Mouse (Mus musculus) ovary, adult 18-20 months (tissue): Measurements from ENCODE around the gene Pou3f3.

Source experiments
- DNase-seq: peaks from one replicate; pipeline ENCODE4 v3.0.0; 2022; ENCODE audit warnings: low spot score, mixed read lengths

The Pou3f3 gene

DNA sequence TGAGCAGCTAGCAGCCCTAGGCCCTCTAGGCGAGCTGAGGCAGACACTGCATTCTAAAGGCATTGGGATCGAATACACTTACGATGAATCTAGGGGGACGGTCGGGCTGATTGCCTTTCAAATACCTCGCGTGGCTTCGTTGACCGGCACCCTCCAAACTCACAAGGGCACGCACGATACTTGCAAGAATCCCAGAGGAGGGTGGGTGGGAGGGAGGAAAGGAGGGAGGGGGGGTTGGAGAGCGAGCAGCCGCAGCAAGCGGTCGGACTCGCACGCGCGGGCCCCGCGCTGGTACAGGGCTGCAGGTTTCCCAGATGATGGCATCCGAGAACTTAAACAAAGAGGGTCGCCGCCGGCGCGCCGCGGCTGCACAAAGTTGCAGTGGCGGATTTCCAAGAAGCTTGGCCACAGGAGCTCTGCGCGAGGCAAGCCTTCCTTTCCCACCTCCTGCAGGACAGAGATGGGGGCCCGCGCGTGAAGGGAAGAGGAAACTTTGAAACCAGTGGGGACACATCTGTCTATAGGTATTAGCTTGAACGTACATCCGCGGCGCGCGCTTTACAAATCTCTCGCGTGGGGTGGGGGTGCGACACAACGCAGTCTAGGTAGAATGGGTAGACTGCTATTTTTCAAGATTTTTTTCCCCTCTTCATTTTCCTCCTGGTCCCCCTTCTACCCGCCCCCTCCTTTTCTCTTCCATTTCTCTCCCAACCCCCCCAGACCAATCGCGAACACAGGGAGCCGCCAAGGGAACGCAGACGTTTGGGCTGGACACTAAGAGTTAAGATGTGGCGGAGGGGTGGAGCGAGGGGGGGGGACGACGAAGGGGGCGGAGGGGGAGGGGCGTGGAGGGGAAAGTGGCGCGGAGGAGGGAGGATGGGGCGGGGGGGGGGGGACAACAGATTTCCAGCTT is 647 bp upstream of the Pou3f3 start:
- DNase-seq: no peak

DNA sequence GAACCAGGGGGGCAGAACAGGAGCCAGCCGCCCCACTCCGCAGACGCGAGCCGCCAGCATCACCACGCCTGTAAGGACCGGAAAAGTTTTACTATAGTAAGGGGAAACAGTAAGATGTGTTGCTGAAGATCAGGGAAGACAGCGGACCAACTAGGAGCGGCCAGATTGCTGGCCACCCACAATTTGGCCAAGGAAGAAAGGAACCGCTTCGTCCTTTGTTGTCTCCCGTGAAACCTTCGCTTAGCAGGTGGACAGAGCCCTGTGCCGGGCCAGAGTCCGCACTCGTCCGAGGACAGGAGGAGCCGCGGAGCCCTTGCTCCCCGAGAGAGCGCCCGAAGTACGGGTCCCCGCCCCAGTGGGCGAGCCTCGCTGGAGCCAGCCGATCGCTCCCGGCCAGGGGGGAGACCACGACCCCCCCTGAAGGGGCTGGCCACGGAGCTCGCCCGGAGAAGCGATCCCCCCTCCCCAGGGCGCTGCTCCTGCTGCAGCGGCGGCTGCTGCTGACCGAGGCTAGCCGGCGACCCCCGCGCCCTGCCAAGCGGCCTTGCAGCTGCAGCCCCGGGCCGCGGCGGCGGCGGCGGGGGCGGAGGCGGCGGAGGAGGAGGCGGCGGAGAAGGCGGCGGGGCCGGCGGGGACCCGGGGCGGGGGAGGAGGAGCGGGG is 933 bp downstream of the Pou3f3 start:
- DNase-seq: no peak

DNA sequence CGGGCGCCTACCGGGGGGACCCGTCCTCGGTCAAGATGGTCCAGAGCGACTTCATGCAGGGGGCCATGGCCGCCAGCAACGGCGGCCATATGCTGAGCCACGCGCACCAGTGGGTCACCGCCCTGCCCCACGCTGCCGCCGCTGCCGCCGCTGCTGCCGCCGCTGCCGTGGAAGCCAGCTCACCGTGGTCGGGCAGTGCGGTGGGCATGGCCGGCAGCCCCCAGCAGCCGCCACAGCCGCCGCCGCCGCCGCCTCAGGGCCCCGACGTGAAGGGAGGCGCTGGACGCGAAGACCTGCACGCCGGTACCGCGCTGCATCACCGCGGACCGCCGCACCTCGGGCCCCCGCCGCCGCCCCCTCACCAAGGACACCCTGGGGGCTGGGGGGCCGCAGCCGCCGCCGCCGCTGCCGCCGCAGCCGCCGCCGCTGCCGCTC is 1.8 kb downstream of the Pou3f3 start:
- no peak for DNase-seq

DNA sequence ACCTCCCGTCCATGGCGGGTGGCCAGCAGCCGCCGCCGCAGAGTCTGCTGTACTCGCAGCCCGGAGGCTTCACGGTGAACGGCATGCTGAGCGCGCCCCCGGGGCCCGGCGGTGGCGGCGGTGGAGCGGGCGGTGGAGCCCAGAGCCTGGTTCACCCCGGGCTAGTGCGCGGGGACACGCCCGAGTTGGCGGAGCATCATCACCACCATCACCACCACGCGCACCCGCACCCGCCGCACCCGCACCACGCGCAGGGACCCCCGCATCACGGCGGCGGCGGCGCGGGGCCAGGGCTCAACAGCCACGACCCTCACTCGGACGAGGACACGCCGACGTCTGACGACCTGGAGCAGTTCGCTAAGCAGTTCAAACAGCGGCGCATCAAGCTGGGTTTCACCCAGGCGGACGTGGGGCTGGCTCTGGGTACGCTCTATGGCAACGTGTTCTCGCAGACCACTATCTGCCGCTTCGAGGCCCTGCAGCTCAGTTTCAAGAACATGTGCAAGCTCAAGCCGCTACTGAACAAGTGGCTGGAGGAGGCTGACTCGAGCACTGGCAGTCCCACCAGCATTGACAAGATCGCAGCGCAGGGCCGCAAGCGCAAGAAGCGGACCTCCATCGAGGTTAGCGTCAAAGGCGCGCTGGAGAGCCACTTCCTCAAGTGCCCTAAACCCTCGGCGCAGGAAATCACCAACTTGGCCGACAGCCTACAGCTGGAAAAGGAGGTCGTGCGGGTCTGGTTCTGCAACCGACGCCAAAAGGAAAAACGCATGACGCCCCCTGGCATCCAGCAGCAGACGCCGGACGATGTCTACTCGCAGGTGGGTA is 2.4 kb downstream of the Pou3f3 start:
- no peak for DNase-seq

DNA sequence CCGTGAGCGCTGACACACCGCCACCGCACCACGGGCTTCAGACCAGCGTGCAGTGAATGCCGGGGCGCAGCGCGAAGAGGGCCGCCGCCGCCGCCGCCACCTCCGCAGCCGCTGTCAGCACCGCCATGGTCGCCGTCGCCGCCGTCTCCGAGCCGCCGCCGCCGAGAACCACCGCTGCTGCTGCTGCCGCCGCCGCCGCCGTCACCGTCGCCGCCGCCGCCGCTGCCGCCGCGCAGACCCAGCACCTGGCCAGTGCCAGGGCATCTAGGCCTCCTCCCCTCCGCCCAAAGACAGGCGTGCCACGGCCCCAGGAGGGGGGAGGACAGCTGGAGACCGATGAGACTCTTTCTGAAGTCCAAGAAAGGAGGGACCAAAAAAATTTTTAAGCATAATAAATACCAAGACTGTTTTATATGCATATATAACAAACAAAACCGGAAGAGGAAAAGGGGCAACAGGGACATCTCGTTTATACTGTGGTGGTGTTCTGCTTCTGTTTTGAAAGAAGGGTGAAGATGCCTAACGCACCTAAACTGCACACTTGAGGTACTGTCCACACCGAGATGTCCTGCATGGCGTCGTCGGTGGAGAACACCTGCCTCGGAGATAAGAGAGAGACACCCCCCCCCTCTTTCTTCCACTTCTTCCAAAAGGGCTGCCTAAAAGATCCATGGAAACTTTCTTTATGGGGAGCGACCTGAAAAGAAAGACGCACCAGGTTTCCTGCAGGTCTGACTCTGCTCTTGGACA is 3.2 kb downstream of the Pou3f3 start:
- DNase-seq: no peak

DNA sequence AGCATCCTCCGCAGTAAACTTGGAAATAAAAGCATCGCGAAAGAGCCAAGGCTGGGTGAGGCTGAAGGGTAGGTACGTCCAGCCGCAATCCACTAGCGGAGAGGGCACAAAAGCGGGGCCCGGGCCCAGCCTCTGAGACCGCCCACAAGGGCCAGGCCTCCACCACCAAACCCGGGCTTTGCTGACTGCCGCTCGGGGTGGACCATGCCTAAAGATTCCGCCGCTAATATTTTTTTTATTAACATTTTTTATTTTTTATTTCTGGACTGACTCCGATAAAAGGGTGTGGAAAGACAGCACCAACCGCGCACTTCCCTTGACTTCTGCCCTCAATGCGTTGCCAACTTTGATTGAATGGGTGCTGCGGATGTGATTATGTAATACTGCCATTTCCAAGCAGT is 3.9 kb downstream of the Pou3f3 start:
- no peak for DNase-seq

DNA sequence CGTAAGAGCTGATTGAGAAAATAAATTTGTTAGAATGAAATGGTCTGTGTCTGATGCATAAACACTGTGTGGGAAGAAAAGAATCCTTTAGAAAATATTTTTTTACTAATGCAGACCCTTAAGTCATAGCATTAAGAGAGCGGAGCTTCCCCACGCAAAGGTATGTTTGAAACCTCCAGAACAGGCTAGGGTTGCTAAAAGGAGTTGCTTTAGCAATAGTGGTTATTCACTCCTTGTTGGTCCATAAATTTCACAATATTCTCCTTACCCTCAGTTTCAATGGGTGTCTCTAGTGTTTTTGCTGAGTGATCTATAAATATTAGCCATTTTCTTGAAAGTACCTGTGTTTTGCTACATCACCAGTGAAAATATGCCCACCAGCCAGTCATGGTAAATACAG is 4.6 kb downstream of the Pou3f3 start:
- no peak for DNase-seq

DNA sequence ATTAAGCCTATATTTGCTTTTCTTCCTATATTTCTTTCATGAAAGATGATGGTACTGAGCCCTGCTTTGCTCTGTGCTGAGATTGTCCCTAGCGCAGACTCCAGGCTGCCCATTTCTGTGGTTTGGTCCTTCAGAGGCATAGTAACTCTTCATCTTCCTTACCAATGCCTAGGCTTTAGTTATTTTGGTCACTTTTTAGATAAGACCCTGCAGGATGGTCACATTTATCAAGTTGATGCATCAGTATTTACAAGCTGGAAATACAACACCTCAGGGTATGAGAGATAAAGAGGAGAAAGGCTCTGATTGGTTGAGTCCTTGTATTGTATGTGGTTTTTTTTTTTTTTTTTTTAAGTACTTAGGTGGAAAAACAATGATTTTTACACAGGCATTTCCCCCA is 5.2 kb downstream of the Pou3f3 start:
- no peak for DNase-seq

DNA sequence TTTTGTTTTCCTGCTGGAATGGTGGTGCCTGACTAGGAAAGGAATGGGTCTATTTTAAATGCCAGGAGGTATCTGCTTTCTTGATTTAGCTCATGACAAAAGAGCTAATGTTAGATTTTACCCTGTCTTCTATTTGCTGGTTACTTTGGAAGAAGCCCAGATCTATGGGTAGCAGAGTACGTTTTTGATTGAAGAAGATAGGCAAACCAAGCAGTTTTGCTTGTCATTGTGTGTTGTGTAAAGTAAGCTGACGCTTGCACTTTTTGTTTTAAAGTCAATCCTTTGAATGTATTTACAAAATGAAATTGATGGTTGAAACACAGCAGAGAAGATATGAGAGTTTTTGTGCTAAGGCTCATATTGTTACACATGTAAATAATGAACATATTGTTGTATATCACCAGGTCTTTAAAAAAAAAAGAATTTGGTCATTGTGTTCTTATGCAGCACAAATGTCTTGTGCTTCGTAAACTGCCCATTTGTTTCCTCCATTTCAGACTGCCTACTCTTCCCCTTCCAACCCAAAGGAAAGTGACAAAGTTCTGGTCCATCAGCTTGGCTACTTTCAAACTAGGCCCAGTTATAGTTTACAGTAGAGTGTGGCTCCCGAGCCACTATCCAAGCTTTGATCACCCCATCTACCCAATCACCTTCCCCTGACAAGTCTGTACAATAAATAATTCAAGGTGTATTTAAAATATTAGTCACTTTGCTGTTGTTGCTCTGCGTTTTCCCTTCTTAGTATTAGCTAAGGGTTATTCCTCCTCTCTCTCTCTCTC is 6.5 kb downstream of the Pou3f3 start:
- DNase-seq: no peak

DNA sequence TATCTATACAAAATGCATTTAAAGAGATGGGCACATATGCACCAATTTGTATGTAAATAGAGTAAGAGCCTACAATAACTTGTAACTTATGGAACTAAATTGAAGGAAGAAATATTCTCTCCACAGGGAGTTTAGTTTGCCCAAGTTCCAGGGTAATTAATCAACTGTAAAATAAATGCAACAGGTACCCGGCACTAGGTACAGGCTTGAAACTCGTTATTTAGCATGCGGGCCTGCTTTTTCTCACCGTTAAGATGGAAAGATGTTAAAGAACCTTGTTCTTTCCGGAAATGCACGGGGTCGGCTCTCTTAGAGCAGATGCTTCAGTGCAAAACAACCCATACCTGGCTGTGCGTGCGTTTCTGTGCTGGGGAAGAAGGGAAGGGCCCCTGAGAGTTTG is 7.4 kb downstream of the Pou3f3 start:
- no peak for DNase-seq

DNA sequence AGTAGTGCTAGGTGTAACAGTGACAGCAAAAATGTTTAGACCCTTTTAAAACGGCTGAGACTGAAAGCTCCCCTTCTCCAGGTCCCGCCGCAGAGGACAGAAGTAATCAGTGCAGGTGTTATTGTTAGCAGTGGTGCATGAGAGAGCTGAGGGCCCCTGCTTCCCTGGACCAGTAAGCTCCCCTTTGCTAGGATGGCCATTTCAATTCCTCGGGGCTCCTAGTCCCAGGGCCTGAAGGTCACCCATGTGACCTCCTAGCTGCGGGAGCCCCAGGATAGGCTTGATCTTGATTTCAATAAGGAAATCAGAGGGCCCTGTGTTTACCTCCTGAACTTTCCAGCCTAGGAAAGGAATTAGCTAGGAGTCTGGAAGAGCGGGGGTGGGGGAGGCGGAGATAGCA is 7.9 kb downstream of the Pou3f3 start:
- no peak for DNase-seq

DNA sequence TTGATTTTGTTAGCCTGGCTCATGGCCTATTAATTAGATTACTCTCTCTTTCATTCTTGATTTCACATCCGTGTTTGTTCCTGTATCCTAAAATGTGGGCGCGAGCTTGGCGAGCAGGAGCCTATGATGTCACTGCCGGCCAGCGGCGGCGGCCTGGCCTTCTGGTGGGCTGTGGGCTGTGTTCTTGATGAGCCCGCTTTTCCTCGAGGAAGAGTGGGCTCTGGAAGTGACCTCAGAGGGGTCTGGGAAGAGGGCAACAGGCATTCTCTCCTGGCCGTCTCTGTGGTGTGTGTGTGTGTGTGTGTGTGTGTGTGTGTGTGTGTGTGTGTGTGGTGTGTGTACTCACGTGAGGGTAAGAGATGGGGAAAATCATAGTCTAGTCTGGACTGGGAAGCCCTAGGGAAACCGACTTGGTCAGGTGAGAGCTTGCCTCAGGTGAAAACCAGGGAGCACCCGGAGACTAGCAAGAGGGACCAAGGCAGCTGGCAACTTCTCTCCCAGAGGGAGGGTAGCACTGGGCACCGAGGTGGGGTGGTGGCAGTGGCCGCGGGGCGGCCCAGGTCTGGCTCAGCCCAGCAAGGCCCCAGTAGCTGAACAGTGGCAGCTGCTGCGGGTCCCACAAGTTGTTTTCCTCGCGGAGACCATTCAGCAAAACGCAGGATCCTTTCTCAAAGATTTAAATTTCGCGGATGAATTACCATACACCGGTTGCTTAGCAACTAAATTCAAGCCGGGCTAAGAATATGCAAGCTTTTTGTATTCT is 8.5 kb downstream of the Pou3f3 start:
- DNase-seq: no peak

DNA sequence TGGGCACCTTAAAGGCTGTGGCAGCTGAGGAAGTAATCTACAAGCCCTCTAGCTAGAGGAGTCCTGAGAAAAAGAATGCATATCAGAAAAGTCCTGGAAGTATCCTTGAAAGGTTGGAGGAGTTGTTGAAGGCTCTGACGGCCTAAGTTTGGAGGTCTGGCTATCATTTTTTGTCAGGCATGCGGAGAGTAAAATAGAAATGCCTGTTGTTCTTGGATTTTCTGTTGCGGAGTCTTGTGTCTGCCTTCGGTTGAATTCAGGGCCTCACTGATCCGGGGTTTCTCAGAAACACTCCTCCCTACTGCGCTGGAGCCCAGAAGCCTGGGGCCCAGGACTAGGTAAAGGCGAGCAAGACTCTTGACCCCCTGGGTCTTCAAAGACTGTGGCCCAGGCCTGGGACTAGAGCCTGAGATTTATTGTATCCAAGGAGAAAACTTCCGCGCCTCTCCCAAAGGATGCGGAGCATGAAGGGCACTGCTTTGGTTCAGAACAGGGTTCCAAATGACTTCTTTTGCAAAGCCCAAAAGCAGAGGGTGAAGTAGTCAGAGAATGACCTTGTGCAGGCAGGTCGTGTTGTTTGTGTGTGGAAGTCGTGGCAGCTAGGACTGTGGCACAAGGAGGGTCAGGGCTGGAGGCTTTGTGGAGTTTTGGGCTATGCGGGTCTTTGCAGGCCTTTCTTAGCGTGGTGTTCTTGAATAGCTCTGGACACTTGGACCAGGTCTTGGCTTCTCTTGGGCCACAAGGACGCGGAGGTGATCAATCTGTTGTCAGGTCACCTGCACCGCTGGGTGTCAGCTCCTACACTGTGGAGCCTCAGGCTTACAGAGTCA is 9.6 kb downstream of the Pou3f3 start:
- DNase-seq: no peak

DNA sequence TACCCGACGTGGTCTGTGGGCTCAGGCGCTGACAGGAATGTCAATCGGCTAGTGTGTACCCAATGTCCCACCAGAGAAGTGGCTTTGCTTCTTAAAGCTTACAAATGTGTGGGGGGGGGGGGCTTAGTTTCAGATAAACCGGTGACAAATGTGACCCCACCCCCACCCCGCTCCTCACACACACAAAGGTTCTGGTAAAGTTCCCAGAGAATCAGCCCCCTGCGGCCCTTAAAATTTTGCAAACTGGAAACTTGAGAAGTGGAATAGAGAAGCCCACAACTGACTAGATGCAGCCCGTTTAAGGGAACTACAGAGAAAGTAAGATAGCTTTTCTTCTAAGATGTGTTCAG is 10.2 kb downstream of the Pou3f3 start:
- no peak for DNase-seq

DNA sequence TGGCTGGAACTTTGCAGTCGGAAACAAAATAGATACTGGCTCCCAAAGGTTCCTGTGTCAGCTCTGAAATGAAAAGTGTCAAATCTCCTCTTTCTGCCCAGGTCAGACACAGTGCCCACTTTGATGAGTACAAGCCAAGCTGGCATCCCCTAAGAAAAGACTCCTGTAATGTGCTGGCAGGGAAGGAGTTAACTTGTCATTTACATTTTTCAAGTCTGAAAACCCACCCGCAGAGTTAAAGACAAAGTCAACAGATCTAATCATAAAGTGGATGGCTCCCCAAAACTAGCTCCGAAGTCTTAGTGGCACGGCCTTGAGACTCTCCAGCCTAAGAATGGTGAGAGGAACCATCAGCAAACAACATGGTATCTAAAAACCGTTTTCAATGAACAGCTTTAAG is 11.6 kb downstream of the Pou3f3 start:
- DNase-seq: no peak

DNA sequence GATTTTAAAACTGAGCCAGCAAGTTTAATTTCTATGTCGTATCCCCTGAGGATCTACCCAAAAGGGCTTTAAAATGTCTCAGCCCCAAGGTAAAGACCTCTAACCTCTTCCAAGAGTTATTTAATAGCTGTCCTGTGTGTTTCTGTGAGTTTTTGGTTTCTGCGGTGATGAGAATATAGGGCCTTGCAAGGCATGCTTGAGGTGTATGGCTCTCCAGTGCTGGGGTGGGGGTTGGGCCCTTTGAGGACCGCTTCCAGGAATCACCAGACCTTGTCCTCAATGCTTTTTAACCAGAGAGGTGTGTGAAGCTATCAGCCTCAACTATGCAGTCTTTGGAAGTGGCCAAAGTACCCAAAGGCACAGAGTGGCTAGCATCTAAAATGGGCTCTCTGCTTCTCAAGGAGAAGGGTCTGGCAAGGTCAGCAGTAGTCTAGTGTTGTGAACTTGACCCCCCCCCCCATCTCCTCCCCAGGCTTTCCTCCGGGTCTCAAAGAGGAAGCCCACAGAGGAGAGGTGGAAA is 12.1 kb downstream of the Pou3f3 start:
- DNase-seq: no peak

DNA sequence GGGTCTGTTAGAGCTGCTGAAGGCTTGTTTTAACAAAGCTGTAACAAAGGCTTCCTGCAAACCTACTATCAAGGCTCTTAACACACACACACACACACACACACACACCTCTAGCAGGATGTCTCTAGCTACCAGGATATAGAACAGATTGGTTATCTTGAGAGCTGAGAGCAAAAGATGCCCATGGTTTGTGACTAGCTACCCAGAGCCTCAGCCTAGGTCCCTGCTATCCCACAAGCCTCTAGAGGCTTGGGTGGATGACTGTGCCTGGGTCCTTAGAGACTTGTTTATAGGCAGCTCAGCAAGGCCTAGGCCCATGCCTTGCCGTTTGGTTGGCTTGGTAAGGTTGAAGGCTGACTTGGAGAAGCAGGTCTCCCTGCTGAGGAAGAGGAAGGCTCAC is 13.5 kb downstream of the Pou3f3 start:
- no peak for DNase-seq

DNA sequence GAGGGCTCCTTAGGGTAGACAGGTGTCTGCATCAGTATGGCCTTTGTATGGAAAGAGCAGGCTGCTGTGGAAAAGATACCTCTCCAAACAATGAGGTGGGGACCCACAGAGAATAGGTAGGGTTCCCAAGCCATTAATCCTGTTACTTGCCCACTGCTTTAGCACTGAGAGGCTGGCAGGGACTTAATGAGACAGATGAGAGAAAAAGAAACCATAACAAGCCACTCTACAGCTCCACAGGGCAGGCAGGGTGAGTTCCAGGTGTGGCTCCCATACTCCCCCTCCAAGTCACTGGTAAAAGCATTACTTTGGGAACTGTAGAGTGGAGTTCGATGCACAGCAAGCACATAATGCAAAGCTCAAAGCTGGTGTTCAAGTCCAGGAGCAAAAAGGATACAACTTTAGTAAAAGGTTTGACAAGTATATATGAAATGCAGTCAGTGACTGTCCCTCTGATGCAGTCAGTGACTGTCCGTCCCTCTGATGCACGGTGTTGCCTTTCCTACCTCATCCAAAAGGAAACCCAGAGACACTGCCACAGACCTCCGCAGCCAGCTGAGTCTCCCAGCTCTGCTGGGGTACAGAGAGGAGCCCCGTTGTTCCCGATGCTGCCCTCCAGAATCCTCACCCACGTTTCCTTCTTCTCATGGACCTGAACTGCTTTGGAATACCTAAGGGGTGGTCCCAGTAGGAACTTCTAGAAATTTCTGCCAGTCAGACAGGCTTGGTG is 14.0 kb downstream of the Pou3f3 start:
- no peak for DNase-seq

DNA sequence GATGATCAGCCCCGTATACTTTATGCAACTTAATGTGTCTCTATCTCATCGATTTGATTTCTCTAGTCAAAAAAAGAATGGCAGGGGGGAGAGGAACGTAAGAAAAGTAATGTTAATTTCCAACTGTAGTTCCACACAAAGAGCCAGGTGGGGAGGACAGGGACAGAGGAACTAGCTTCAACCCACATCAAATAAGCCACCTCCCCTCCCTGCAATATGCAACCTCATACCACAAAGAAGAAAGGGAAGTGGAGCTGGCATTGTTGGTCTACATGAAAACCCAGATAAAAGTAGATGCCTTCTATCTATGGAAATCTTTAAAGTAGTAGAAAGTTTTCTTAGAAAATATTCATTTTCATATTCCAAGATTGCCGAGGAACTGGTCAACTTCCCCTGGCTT is 14.7 kb downstream of the Pou3f3 start:
- DNase-seq: no peak
